Mouse (Mus musculus) NIH3T3 (cell line): ENCODE measurements around the gene Ccdc18.
A peak's percentile ranks its signal among the peaks of the same experiment; 100 is the strongest.
"Not testable (repeated sequence)": the region's sequence is repeated elsewhere in the genome, so short reads cannot be mapped to it uniquely, and the experiment has no call there.

Source experiments
- DNase-seq: peaks from one replicate; pipeline ENCODE4 v3.0.0-alpha.2; 2012; ENCODE audit warnings: low read depth

The Ccdc18 gene

DNA sequence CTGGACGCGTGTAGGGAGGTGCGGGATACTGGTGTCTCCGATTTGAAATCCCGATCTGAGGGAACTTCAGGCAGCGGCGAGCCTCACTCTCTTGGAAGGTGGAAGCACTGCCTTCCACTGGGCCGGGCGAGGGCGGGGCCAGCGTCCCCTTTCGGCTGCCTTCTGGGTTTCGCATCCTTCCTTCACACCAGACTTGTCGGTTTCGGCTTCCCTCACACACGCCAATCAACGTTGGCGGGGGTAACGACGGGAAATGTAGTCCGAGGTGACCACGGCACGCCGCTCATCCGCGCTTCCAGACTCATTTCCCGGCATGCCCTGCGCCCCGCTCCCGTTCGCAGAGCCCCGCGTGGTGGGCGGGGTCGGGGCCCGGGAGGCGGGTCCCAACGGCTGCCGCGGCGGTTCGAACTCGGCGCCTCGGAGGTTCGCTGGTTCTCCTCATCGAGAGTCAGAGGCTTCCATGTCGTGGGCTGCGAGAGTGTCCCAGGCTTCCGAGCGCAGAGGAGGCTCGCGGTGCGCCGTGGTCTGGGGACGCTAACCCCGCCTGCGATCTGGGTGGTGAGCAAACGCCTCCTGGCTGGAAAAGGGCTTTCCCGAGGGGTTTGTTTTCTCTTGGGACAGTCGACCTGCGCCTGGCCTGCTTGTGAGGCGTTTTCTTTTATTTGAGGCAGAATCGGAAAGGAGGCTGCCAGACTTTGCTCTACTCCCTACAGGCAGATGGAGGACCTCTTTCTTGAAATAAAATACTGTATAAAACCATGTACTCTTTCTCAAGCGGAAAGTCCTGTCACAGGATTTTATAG lies at the start of gene Ccdc18, which contains the start of gene Tmed5:
TSS of gene Ccdc18 (plus strand) at position 435 of the 803 bp plus-strand sequence.
TSS of gene Tmed5 (minus strand) at position 180 of the 803 bp plus-strand sequence.
- peak; percentile 99 for DNase-seq

- DNase-seq = no peak
Observed at GRCm38 (mm10) chr5:108085440-108085839, 47.2 kb upstream of the Ccdc18 start.

DNA sequence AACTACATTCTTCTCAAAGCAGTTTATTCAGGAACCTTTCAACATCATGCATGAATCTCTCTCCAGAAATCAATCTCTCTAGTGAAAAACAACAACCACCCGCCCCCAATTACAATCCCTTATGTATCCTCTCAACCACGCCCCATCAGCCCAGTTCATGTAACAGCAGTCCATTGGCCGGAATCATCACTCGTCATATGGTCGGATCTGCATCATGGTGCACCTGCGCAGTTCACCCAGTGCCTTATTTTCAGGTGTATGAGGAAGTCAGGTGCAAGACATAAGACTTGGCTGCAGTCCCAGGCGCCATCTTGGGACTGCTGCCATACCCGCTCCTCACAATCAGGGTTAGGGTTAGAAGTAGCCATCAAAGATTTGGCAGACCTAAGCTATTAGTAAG lies 39.9 kb upstream of the Ccdc18 start:
- DNase-seq = not testable (repeated sequence)

DNA sequence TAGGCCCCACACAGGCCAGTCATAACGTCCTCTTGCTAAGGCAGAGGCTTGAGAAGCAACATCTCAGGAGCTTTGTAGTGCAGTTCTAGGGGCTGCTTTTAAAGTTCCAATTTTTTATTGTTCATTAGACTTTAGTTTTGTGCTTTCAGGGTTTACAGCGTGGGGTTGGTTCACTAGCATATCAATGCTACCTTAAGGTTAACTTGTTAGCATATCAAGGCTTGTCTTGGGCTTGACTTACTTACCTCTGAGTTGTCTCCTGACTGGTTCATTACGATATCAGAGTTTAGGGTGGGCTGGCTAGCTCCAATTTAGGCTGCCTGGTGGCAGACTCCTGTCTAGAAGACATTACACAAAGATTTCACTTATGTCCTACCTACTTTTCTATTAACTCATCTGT lies 35.0 kb upstream of the Ccdc18 start:
- DNase-seq = no peak

DNA sequence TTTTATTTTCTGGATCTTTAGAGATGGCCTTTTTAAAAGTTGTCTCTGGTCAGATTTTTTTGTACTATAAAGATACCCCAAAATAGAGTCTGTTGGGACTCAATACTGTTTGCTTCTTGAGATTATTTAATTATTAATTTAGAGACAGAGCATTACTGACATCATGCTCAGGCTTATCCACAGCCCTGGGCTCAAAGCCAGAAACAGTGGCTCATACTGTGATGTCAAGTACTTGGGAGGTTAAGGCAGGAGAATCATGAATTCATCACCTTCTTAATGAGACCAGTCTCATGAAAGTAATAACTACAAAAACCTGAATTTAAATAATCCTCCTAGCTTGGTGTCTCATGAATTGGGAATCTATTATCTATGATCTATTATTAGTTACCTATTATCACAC lies 32.5 kb upstream of the Ccdc18 start:
- DNase-seq = peak; percentile 31

DNA sequence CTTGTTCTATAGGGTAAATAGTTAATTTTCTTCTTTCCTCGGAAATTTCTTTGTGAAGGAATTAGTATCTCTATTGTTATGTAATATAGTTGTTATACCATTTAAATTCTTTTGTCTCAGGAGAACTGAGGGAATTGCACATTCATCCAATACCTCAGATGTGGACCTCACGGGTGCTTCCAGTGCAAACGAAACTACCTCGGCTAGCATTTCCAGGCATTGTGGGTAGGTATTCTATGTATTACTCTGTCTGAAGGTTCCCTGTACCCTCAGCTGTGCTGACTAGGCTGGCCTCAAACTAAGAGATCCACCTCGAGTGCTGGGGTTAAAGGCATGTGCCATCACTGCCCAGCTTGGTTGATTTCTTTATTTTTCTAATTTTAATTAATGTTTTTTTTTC lies 28.4 kb upstream of the Ccdc18 start:
- DNase-seq = no peak

- DNase-seq = no peak
Observed at GRCm38 (mm10) chr5:108109346-108109745, 23.3 kb upstream of the Ccdc18 start.

GRCm38 (mm10) chr5:108117693-108118092 lies 15.0 kb upstream of the Ccdc18 start:
- DNase-seq = no peak

- DNase-seq = peak; percentile 5
Observed at GRCm38 (mm10) chr5:108120221-108120900, 12.3 kb upstream of the Ccdc18 start.

DNA sequence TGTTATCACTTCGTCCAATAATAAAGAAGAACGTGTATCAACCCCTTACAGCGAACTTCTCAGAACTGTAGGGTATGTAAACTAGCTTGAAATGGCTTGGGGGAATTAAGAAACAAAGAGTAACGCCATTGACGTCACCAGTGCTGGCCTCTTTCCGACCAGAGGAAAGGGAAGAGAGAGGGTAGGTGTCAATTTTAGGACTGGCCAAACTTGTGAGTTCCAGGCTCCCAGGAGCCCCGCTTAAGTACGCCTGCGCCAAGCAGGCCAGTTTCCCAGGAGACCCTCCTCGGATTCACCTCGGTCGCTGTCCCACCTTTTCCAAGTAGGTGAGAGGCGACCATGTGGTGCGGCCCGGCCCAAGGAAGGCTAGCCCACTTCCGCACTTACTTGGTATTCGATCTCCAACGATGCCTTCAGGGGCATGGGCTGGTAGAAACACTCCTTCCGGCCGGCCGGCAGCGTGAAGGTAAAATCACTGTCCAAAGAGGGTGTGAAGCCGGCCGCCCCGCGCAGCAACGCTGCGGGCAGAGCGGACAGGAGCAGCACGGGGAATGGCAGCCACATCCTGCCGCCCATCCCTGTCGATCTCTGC lies 730 bp upstream of the Ccdc18 start:
- peak; percentile 82 for DNase-seq

GRCm38 (mm10) chr5:108152592-108152991 lies 19.9 kb downstream of the Ccdc18 start:
- DNase-seq = no peak

- DNase-seq = no peak
Observed at GRCm38 (mm10) chr5:108160796-108161195, 28.1 kb downstream of the Ccdc18 start.

DNA sequence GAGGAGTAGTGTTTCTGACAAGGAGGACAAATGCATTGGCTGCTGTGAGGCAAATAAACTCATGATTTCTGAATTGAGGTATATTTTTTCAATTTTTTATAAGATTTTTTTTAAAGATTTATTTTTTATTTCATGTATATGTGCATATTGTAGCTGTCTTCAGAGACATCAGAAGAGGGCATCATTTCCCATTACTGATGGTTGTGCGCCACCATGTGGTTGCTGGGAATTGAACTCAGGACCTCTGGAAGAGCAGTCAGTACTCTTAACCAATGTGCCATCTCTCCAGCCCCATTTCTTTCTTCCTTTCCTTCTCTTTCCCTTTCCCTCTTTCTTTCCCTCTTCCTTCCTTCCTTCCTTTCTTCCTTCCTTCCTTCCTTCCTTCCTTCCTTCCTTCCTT lies 31.0 kb downstream of the Ccdc18 start:
- DNase-seq = peak; percentile 71

- no peak for DNase-seq
Observed at GRCm38 (mm10) chr5:108184050-108184449, 51.4 kb downstream of the Ccdc18 start.

DNA sequence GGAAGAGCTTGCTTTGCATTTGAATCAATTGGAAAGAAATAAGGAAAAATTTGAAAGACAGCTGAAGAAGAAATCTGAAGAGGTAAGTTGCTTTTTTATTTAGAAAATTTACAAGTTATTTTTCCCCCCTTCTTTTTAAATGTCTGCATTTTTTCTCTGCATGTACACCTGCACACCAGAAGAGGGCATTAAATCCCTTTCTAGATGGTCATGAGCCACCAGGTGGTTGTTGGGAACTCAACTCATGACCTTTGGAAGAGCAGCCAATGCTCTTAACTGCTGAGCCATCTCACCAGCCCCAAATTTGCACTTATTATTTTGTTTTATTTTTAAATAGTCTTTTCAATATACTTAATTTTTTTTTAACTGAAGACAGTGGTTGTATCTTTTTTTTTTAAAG lies 56.3 kb downstream of the Ccdc18 start:
- DNase-seq = peak; percentile 5

DNA sequence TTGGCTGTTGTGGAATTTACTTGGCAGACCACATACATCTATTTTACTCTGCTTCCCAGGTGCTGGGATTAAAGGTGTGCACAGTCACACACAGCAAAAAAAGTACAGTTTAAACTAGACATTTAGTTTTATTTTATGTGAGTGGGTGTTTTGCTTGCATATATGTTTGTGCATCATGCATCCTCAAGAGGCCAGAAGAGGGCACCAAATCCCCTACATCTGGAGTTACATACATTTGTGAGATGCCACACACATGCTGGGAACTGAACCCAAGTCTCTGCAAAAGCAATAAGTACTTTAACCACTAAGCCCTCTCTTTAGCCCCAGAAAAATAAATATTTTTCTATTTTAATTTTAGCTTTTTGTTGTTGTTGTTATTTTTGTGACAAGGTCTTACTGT lies 73.3 kb downstream of the Ccdc18 start:
- DNase-seq = peak; percentile 10

DNA sequence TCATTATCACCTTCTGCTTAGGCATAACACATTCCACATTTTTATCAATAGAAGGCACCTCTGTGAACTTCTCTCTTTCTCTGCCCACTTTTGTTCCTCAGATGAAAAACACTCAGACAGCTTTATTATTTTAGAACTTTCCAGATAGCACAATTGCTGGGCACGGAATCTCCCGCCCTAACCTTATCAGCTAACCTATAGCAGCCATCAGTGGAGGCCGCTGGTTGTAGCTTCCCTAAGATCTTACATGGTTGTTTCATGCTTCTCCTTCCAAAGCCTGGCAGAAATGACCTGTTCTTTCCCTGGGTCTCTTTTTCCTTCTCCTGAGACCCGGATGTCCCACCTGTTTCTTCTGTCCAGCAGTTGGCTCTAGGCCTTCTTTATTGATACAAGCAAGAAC lies 78.8 kb downstream of the Ccdc18 start:
- no peak for DNase-seq

GRCm38 (mm10) chr5:108214928-108215327 lies 82.3 kb downstream of the Ccdc18 start:
- no peak for DNase-seq

DNA sequence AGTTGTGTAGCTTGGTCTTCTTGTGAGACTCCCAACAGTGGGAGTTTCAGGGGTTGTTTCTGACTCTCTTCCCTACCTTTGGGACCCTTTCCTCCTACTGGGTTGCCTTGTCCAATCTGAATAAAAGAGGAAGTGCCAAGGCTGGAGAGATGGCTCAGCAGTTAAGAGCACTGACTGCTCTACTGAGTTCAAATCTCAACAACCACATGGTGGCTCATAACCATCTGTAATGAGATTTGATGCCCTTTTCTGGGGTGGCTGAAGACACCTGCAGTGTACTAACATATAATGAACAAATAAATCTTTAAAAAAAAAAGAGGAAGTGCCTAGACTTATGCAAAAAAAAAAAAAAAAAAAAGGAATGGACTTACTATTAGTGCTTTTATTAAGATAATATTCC lies 91.4 kb downstream of the Ccdc18 start:
- no peak for DNase-seq

- DNase-seq = no peak
Observed at GRCm38 (mm10) chr5:108226159-108226558, 93.5 kb downstream of the Ccdc18 start.

DNA sequence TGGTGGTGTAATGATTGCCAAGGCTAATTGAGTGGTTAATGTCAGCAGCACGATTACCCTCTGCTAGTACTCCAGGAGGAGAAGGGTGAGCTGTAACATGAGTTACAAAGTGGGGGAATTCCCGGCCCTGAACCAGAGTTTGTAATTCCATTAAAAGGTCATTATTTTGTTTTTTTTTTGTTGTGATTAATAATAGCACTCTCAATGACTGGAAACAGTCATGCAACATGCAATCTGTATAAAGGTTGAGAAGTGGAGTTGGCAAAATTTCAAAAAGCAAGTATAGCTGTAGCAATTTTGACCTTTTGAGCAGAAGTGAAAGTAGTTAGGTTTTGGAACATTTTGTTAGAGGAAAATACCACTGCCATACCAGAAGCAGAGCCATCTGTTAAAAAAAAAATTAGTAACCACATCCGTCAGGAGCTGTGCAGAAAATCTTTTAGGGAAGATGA lies 113.7 kb downstream of the Ccdc18 start:
- DNase-seq = peak; percentile 77

GRCm38 (mm10) chr5:108250033-108250432 lies 117.4 kb downstream of the Ccdc18 start:
- no peak for DNase-seq

DNA sequence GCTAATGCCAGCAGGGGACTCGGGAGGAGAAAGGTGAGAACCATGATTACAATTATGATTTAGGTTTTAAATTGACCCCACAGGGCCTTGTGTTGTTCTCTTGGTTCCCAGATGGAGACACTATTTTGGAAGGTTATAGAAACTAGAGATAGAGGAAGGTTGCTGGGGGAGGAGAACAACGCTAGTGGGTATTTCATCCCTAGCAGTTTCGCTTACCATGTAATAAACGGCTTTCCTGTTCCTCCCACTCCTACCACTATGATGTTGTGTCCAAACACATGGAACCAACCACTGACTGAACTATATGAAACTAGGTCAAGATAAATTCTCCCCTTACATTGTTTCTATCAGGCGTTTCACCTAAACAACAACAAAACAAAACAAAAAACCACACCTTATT lies 122.6 kb downstream of the Ccdc18 start:
- no peak for DNase-seq
